Mouse (Mus musculus): ENCODE results near the gene Cngb1.
A peak's percentile ranks its signal among the peaks of the same experiment; 100 is the strongest.
"Not testable (repeated sequence)": the region's sequence is repeated elsewhere in the genome, so short reads cannot be mapped to it uniquely, and the experiment has no call there.

Gene Cngb1

GRCm38 (mm10) chr8:95243853-95244252, 62.5 kb downstream of the Cngb1 start:
- DNase-seq = no peak

- no peak for DNase-seq
Measured at GRCm38 (mm10) chr8:95242826-95243571, 63.4 kb downstream of the Cngb1 start.

GRCm38 (mm10) chr8:95242099-95242825, 64.1 kb downstream of the Cngb1 start:
- DNase-seq = no peak

GRCm38 (mm10) chr8:95235683-95236082, 70.7 kb downstream of the Cngb1 start:
- peak; percentile 35 to 76 for DNase-seq

- DNase-seq = not testable (repeated sequence)
Measured at GRCm38 (mm10) chr8:95230086-95230485, 76.3 kb downstream of the Cngb1 start.

GRCm38 (mm10) chr8:95227151-95227468, 79.3 kb downstream of the Cngb1 start:
- DNase-seq = no peak

- no peak for DNase-seq
Measured at GRCm38 (mm10) chr8:95226251-95227150, 79.9 kb downstream of the Cngb1 start.

- DNase-seq = no peak
Measured at GRCm38 (mm10) chr8:95223969-95224368, 82.4 kb downstream of the Cngb1 start.

GRCm38 (mm10) chr8:95221045-95221444, 85.3 kb downstream of the Cngb1 start:
- DNase-seq = no peak

- DNase-seq = no peak
Measured at GRCm38 (mm10) chr8:95220571-95220998, 85.8 kb downstream of the Cngb1 start.

- no peak for DNase-seq
Measured at GRCm38 (mm10) chr8:95219623-95220022, 86.8 kb downstream of the Cngb1 start.

GRCm38 (mm10) chr8:95215709-95216360, 90.5 kb downstream of the Cngb1 start:
- no peak for DNase-seq

- no peak for DNase-seq
Measured at GRCm38 (mm10) chr8:95209924-95210323, 96.5 kb downstream of the Cngb1 start.

GRCm38 (mm10) chr8:95205946-95206345, 100.4 kb downstream of the Cngb1 start:
- DNase-seq = no peak

GRCm38 (mm10) chr8:95204039-95204380, 102.4 kb downstream of the Cngb1 start:
- DNase-seq = peak; percentile 20 to 59

GRCm38 (mm10) chr8:95203326-95204038, 102.9 kb downstream of the Cngb1 start:
- no peak for DNase-seq

- no peak for DNase-seq
Measured at GRCm38 (mm10) chr8:95202649-95203275, 103.6 kb downstream of the Cngb1 start, which contains the start of gene Kifc3. Gene Kifc3 (minus strand): TSS chr8:95202812.

GRCm38 (mm10) chr8:95202056-95202570, 104.3 kb downstream of the Cngb1 start:
- DNase-seq = no peak

- DNase-seq = no peak
Measured at GRCm38 (mm10) chr8:95201491-95201890, 104.9 kb downstream of the Cngb1 start.

- DNase-seq = no peak
Measured at GRCm38 (mm10) chr8:95200001-95200405, 106.4 kb downstream of the Cngb1 start.

- no peak for DNase-seq
Measured at GRCm38 (mm10) chr8:95195728-95196127, 110.7 kb downstream of the Cngb1 start.

All from spleen, adult 18-20 months (tissue).